Mouse (Mus musculus) myocyte (in vitro differentiated cells): Measurements from ENCODE around the gene Tbx5.

Experiments
- CEBPB ChIP-seq: IDR thresholded peaks from 2 replicates; pipeline ENCODE4 v1.6.1; 2011; ENCODE audit warnings: mild to moderate bottlenecking, moderate library complexity; ENCODE audit not compliant: poor library complexity, insufficient read depth, severe bottlenecking
- E2F4 ChIP-seq: IDR thresholded peaks from one replicate; pipeline ENCODE4 v1.6.1; 2011; ENCODE audit warnings: mild to moderate bottlenecking, control low read depth, moderate library complexity; ENCODE audit not compliant: insufficient read depth
- MAX ChIP-seq: IDR thresholded peaks from one replicate; pipeline ENCODE4 v1.6.1; 2011; ENCODE audit warnings: low read depth, mild to moderate bottlenecking, control low read depth
- MYOD1 ChIP-seq, 3 experiments: IDR thresholded peaks; one replicate each; pipeline ENCODE4 v1.6.1; 2011; ENCODE audit warnings: control low read depth in 2 of 3, low read depth in 2 of 3, mild to moderate bottlenecking in 2 of 3, moderate library complexity in 1 of 3; ENCODE audit not compliant: insufficient read length in 2 of 3, control insufficient read depth in 1 of 3
- MYOG ChIP-seq, 3 experiments: IDR thresholded peaks; one replicate each; pipeline ENCODE4 v1.6.1; 2011; ENCODE audit warnings: control low read depth in 2 of 3, low read depth in 2 of 3, mild to moderate bottlenecking in 2 of 3; ENCODE audit not compliant: insufficient read length in 2 of 3, control insufficient read depth in 1 of 3, insufficient read depth in 1 of 3
- POLR2A ChIP-seq: IDR thresholded peaks from one replicate; pipeline ENCODE4 v1.6.1; 2011; ENCODE audit warnings: low read depth, mild to moderate bottlenecking, control low read depth, moderate library complexity; ENCODE audit not compliant: insufficient read length
- POLR2AphosphoS2 ChIP-seq: IDR thresholded peaks from one replicate; pipeline ENCODE4 v1.6.1; 2011; ENCODE audit warnings: low read depth, control low read depth; ENCODE audit not compliant: insufficient read length
- REST ChIP-seq: IDR thresholded peaks from one replicate; pipeline ENCODE4 v1.6.1; 2011; ENCODE audit warnings: mild to moderate bottlenecking, control low read depth, moderate library complexity; ENCODE audit not compliant: insufficient read depth, insufficient read length
- SRF ChIP-seq: IDR thresholded peaks from one replicate; pipeline ENCODE4 v1.6.1; 2011; ENCODE audit warnings: low read depth; ENCODE audit not compliant: control insufficient read depth, insufficient read length
- TCF12 ChIP-seq: IDR thresholded peaks from one replicate; pipeline ENCODE4 v1.6.1; 2011; ENCODE audit warnings: mild to moderate bottlenecking, control low read depth; ENCODE audit not compliant: poor library complexity, insufficient read depth, severe bottlenecking
- TCF3 ChIP-seq: IDR thresholded peaks from one replicate; pipeline ENCODE4 v1.6.1; 2011; ENCODE audit warnings: low read depth, control low read depth; ENCODE audit not compliant: insufficient read length
- USF1 ChIP-seq: IDR thresholded peaks from one replicate; pipeline ENCODE4 v1.6.1; 2011; ENCODE audit warnings: low read depth, mild to moderate bottlenecking, control low read depth, moderate library complexity

DNA sequence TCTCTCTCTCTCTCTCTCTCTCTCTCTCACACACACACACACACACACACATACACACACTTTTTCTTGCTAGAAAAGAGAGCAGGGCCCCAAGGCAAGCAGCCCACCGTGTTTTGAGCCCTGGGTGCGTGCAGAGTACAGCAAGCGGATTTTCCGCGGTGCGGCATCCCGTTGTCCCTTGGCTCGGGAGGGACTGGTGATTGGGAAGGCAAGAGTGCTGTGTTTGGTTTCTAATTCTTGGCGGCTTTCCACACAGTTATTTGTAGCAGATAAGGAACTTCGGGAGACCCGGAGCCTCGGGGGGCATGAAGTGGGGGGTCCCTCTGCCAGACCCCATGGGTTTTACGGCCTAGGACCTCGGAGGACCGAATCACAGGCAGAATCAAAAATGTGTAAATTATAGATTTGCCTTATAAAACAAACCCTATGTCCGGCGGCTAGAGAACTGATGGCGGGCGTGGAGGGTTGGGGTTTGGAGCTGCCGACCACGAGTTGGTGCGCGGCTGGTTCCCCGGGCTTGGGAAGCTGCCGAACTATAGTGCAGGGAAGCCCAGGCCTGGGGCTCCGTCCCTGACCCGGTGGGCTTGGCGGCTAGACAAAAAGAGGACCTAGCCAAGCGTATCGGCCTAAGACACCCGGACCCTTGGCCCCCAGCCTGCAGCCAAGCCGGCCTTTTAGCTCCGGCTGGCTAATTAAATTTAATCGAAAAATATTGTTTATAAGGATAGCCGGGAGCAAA, 28.0 kb upstream of the Tbx5 start:
- no peak for TF ChIP-seq USF1
- TF ChIP-seq E2F4 = no peak
- TF ChIP-seq POLR2A = no peak
- TF ChIP-seq MYOD1 (IDR thresholded peaks at IDR 0.05; ENCODE audit: control insufficient read depth in 1 of 3, insufficient read length in 2 of 3, low read depth in 2 of 3) = no peak
- TF ChIP-seq POLR2AphosphoS2 = no peak
- TF ChIP-seq MAX = no peak
- TF ChIP-seq CEBPB = no peak
- no peak for TF ChIP-seq MYOG (IDR thresholded peaks at IDR 0.05; ENCODE audit: control insufficient read depth in 1 of 3, insufficient read depth in 1 of 3, insufficient read length in 2 of 3, low read depth in 2 of 3)
- TF ChIP-seq TCF3 = no peak
- TF ChIP-seq TCF12 = no peak
- no peak for TF ChIP-seq REST
- no peak for TF ChIP-seq SRF
